29 mouse cellular contexts compared by ENCODE assay signal in the genomic region with DNA sequence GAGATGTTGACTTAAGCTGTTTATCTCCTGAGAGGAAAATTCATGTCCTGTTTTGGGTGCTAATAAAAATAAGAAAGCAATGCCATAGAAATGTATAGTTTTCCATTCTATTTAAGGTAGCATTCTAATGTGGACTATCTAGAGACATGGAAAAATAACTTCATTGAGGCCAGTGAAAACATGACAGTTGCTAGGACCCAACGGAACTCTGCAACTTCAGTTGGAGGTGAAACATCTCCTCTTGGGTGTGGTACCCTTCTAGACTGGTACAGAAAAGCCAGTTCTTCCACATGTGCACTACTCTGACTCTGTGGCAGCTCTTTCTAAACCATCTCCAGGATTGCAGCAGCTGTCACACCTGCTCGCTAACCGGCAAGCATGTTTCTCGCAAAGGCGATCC. TPM values are rescaled to one million over a fixed set of nuclear protein-coding genes. Genes with fewer than 3 reads are reported as not detected.
DNase-seq lines count a peak whose midpoint lies in the region; ATAC-seq and TF ChIP-seq lines count a peak whose summit lies in the region.
"Had no signal": no experiment of that assay in that cellular context is flagged by ENCODE, and none has a peak within 500 bp of the region (broad histone marks: within the 10 kb centered on the region; RNA-seq: fewer than 3 reads in every experiment).

Gene Capns2, plus strand, starts transcription at position 301 of the 400 bp plus-strand sequence.

- H3K27me3 ChIP-seq in embryonic facial prominence, embryonic 14.5 days (replicated peaks; ENCODE audit: control insufficient read depth, insufficient read depth, low read length), result no peaks in the 10 kb centered on the region
- no peaks in the 10 kb centered on the region for H3K27me3 ChIP-seq in embryonic facial prominence, embryonic 10.5 days (replicated peaks; ENCODE audit: low read depth, poor library complexity, severe bottlenecking)
- H3K27me3 ChIP-seq in limb, embryonic 14.5 days (ENCODE audit: control insufficient read depth, insufficient read depth, low read length), result no peaks in the 10 kb centered on the region
- H3K27me3 ChIP-seq in limb, embryonic 10.5 days (ENCODE audit: low read depth, poor library complexity, severe bottlenecking), result no peaks in the 10 kb centered on the region
- no peaks in the 10 kb centered on the region for H3K27me3 ChIP-seq in stomach, postnatal 0 days (ENCODE audit: control insufficient read depth, insufficient read depth, low read length)
- H3K27me3 ChIP-seq: CH12.LX; embryonic facial prominence, embryonic 12.5 days; forebrain, embryonic 13.5 days; forebrain, embryonic 15.5 days; Patski had no signal

- H3K4me1 ChIP-seq in embryonic facial prominence, embryonic 14.5 days (ENCODE audit: control insufficient read depth, insufficient read depth, low read length), result peaks cover 6% of the 10 kb centered on the region; the same call in 1 of the 2 replicates
- H3K4me1 ChIP-seq in embryonic facial prominence, embryonic 10.5 days, result 0 out of 2 replicates have a peak, but pooled peaks cover 5% of the 10 kb centered on the region
- H3K4me1 ChIP-seq in limb, embryonic 14.5 days (ENCODE audit: control insufficient read depth, insufficient read depth, low read length), result no peaks in the 10 kb centered on the region
- H3K4me1 ChIP-seq in limb, embryonic 10.5 days, result no peaks in the 10 kb centered on the region
- H3K4me1 ChIP-seq in stomach, postnatal 0 days (replicated peaks; ENCODE audit: control insufficient read depth, insufficient read depth), result no peaks in the 10 kb centered on the region
- H3K4me1 ChIP-seq: embryonic facial prominence, embryonic 12.5 days; forebrain, embryonic 13.5 days; forebrain, embryonic 15.5 days had no signal

- no peaks in the 10 kb centered on the region for H3K9me3 ChIP-seq in embryonic facial prominence, embryonic 14.5 days (ENCODE audit: control insufficient read depth, low read length)
- H3K9me3 ChIP-seq in embryonic facial prominence, embryonic 10.5 days, result no peaks in the 10 kb centered on the region
- no peaks in the 10 kb centered on the region for H3K9me3 ChIP-seq in limb, embryonic 14.5 days (ENCODE audit: control insufficient read depth, low read length)
- H3K9me3 ChIP-seq in limb, embryonic 10.5 days (replicated peaks), result no peaks in the 10 kb centered on the region
- H3K9me3 ChIP-seq in stomach, postnatal 0 days (ENCODE audit: control insufficient read depth, low read length), result no peaks in the 10 kb centered on the region
- H3K9me3 ChIP-seq: embryonic facial prominence, embryonic 12.5 days; forebrain, embryonic 13.5 days; forebrain, embryonic 15.5 days had no signal

- no peak for ATAC-seq in embryonic facial prominence, embryonic 14.5 days (ENCODE audit: low read depth)
- ATAC-seq in limb, embryonic 14.5 days (ENCODE audit: low FRiP score, low read depth), result no peak
- no peak for ATAC-seq in neutrophil, adult 5-6 weeks (ENCODE audit: extremely low read depth, insufficient number of reproducible peaks, low FRiP score, poor library complexity, severe bottlenecking)
- ATAC-seq in stomach, postnatal 0 days (ENCODE audit: low FRiP score, low TSS enrichment), result no peak
- ATAC-seq: activated CD4-positive, CD25-positive, alpha-beta regulatory T cell, adult 4 months; CD4-positive, CD25-positive, alpha-beta regulatory T cell, adult 4 months; forebrain, embryonic 13.5 days; forebrain, embryonic 15.5 days; forebrain, postnatal 0 days; Patski had no signal

- H3K4me3 ChIP-seq in embryonic facial prominence, embryonic 14.5 days (ENCODE audit: low read depth, low read length), result no peak within 1 kb of the TSS
- no peak within 1 kb of the TSS for H3K4me3 ChIP-seq in embryonic facial prominence, embryonic 10.5 days
- no peak within 1 kb of the TSS for H3K4me3 ChIP-seq in limb, embryonic 14.5 days (replicated peaks; ENCODE audit: low read length)
- no peak within 1 kb of the TSS for H3K4me3 ChIP-seq in limb, embryonic 10.5 days
- H3K4me3 ChIP-seq in stomach, postnatal 0 days (ENCODE audit: low read depth, low read length), result peak within 1 kb of the TSS; percentile 0; the same call in 1 of the 2 replicates
- H3K4me3 ChIP-seq: embryonic facial prominence, embryonic 12.5 days; forebrain, embryonic 13.5 days; forebrain, embryonic 15.5 days had no signal

- no peak within 1 kb of the TSS for H3K27ac ChIP-seq in embryonic facial prominence, embryonic 14.5 days (replicated peaks; ENCODE audit: low read depth, low read length)
- no peak within 1 kb of the TSS for H3K27ac ChIP-seq in embryonic facial prominence, embryonic 10.5 days (replicated peaks)
- H3K27ac ChIP-seq in limb, embryonic 14.5 days (replicated peaks; ENCODE audit: low read depth, low read length), result no peak within 1 kb of the TSS
- no peak within 1 kb of the TSS for H3K27ac ChIP-seq in limb, embryonic 10.5 days
- H3K27ac ChIP-seq in stomach, postnatal 0 days (replicated peaks), result 0 out of 2 replicates have a peak within 1 kb of the TSS, but pooled peaks have one; percentile 3
- H3K27ac ChIP-seq: embryonic facial prominence, embryonic 12.5 days; forebrain, embryonic 13.5 days; forebrain, embryonic 15.5 days had no signal

- no peaks in the 10 kb centered on the region for H3K36me3 ChIP-seq in embryonic facial prominence, embryonic 14.5 days (ENCODE audit: control insufficient read depth, insufficient read depth, low read length)
- H3K36me3 ChIP-seq in embryonic facial prominence, embryonic 10.5 days (replicated peaks), result no peaks in the 10 kb centered on the region
- no peaks in the 10 kb centered on the region for H3K36me3 ChIP-seq in limb, embryonic 14.5 days (ENCODE audit: control insufficient read depth, insufficient read depth, low read length)
- H3K36me3 ChIP-seq in limb, embryonic 10.5 days, result peaks cover 12% of the 10 kb centered on the region; the same call in 1 of the 2 replicates
- H3K36me3 ChIP-seq in stomach, postnatal 0 days (ENCODE audit: control insufficient read depth, insufficient read depth, low read length), result no peaks in the 10 kb centered on the region
- H3K36me3 ChIP-seq: embryonic facial prominence, embryonic 12.5 days; forebrain, embryonic 15.5 days; G1E had no signal

- intact Hi-C loops in left cerebral cortex, postnatal 14 days (cut with DNase I), result no loop called here

- no peak within 1 kb of the TSS for H3K4me2 ChIP-seq in embryonic facial prominence, embryonic 14.5 days (ENCODE audit: low read depth, low read length)
- no peak within 1 kb of the TSS for H3K4me2 ChIP-seq in limb, embryonic 14.5 days (replicated peaks; ENCODE audit: low read depth, low read length, severe bottlenecking)
- H3K4me2 ChIP-seq in stomach, postnatal 0 days (replicated peaks; ENCODE audit: low read depth), result peak within 1 kb of the TSS; percentile 11; the same call in 1 of the 2 replicates
- H3K4me2 ChIP-seq: embryonic facial prominence, embryonic 12.5 days; forebrain, embryonic 13.5 days; forebrain, embryonic 15.5 days had no signal

- TF ChIP-seq CTCF in stomach, postnatal 0 days (IDR thresholded peaks at IDR 0.05; ENCODE audit: low read depth), result no peak

- no peak within 1 kb of the TSS for H3K9ac ChIP-seq in embryonic facial prominence, embryonic 14.5 days (ENCODE audit: low read depth, low read length)
- no peak within 1 kb of the TSS for H3K9ac ChIP-seq in limb, embryonic 14.5 days (ENCODE audit: low read depth, low read length, severe bottlenecking)
- H3K9ac ChIP-seq in stomach, postnatal 0 days (ENCODE audit: low read length), result 0 out of 2 replicates have a peak within 1 kb of the TSS, but pooled peaks have one; percentile 1
- H3K9ac ChIP-seq: embryonic facial prominence, embryonic 12.5 days; forebrain, embryonic 13.5 days; forebrain, embryonic 15.5 days; forebrain, postnatal 0 days had no signal

- no peak for DNase-seq in embryonic facial prominence, embryonic 14.5 days (ENCODE audit: low spot score)
- no peak for DNase-seq in embryonic facial prominence, embryonic 10.5 days (ENCODE audit: low spot score)
- no peak for DNase-seq in limb, embryonic 14.5 days (ENCODE audit: low spot score)
- DNase-seq in limb, embryonic 10.5 days (ENCODE audit: low spot score), result no peak
- no peak for DNase-seq in stomach, postnatal 0 days (ENCODE audit: low spot score)
- no peak for DNase-seq in right cerebral cortex, adult 18-20 months
- DNase-seq in left cerebral cortex, postnatal 14 days (ENCODE audit: low spot score in 2 of 2), result no peak
- DNase-seq: adrenal gland, adult 2 months; adrenal gland, postnatal 10 days; adrenal gland, postnatal 25 days; B cell, adult 2 months; cerebellum, adult 11 months; cerebellum, adult 18-20 months; cerebellum, adult 8-10 months; cerebellum, adult 9-11 months; cerebellum, postnatal 14 days; cerebellum, postnatal 36 days; embryo, embryonic 11 days; forebrain, postnatal 0 days had no signal

- TF ChIP-seq POLR2A in limb, embryonic 14.5 days (IDR thresholded peaks at IDR 0.05; ENCODE audit: borderline replicate concordance, extremely low read depth, insufficient read depth, insufficient read length), result no peak

- TF ChIP-seq EP300 in stomach, postnatal 0 days (optimal IDR thresholded peaks at IDR 0.05), result no peak

- 80% methylated on average over 5 of the region's 5 CpGs for WGBS in embryonic facial prominence, embryonic 14.5 days
- 95% methylated on average over 5 of the region's 5 CpGs for WGBS in embryonic facial prominence, embryonic 10.5 days
- 89% methylated on average over 5 of the region's 5 CpGs for WGBS in limb, embryonic 14.5 days
- WGBS in limb, embryonic 10.5 days, result 94% methylated on average over 5 of the region's 5 CpGs
- 77% methylated on average over 5 of the region's 5 CpGs for WGBS in stomach, postnatal 0 days

RNA-seq across cellular contexts. Expression of gene Capns2, which starts in this region (rescaled TPM):
- 17.6 and 17.9 TPM in 2 replicates for polyA plus RNA-seq in embryonic facial prominence, embryonic 14.5 days (2014; fragmentation: Nextera tagmentation; extraction: Ambion mirVana)
- polyA plus RNA-seq in embryonic facial prominence, embryonic 10.5 days (2016; fragmentation: Nextera tagmentation; extraction: Ambion mirVana), result 0.25 TPM in 1 of 2 replicates, not detected in the other
- polyA plus RNA-seq in limb, embryonic 14.5 days (2012; rRNA removed), result 23.8 and 34.3 TPM in 2 replicates
- polyA plus RNA-seq in limb, embryonic 14.5 days (2014; fragmentation: Nextera tagmentation; extraction: Ambion mirVana), result 35.8 and 52.5 TPM in 2 replicates
- polyA plus RNA-seq in limb, embryonic 10.5 days (2016; fragmentation: Nextera tagmentation; extraction: Ambion mirVana), result 0.43 and 0.49 TPM in 2 replicates
- 11.8 and 15.7 TPM in 2 replicates for total RNA-seq in neutrophil, adult 5-6 weeks (2017)
- 48.8 and 52.8 TPM in 2 replicates for polyA plus RNA-seq in stomach, postnatal 0 days (2015; fragmentation: Nextera tagmentation; extraction: Ambion mirVana)
- 1 to 10 TPM in 1 of 2 experiments, under 1 TPM in 1; 0.91 to 1.3 TPM for total RNA-seq in left cerebral cortex, postnatal 14 days (2021)
- total RNA-seq: adrenal gland, postnatal 25 days; CH12.LX; G1E had no signal
- polyA plus RNA-seq: activated CD4-positive, CD25-positive, alpha-beta regulatory T cell, adult 4 months; adrenal gland, adult 2 months; CD4-positive, CD25-positive, alpha-beta regulatory T cell, adult 4 months; forebrain, embryonic 11.5 days; forebrain, embryonic 13.5 days; forebrain, postnatal 0 days; G1E had no signal

Comparison
In these comparisons a context has a peak if more than half of its experiments do, and no peak if none do; other contexts are left out.
1. RNA of gene Capns2 (polyA plus RNA-seq): 23.8 to 52.5 TPM in limb, embryonic 14.5 days, 48.8 to 52.8 TPM in stomach, postnatal 0 days and 17.6 to 17.9 TPM in embryonic facial prominence, embryonic 14.5 days; 0.43 to 0.49 TPM in limb, embryonic 10.5 days and 0.25 TPM in embryonic facial prominence, embryonic 10.5 days; every median in the first group is over 10 times any median in the second.